Mouse (Mus musculus): ENCODE data around the gene Zfp804a. TPM values are rescaled to one million over a fixed set of nuclear protein-coding genes. Genes with fewer than 3 reads are reported as not detected.

Zfp804a gene
- polyA plus RNA-seq, 1 experiment, result not detected

GRCm38 (mm10) chr2:82080678-82081077, 27.7 kb downstream of the Zfp804a start:
- H3K4me3 ChIP-seq (ENCODE audit: insufficient read depth, low read length), result no peak overlapping the region
- TF ChIP-seq CTCF (IDR thresholded peaks at IDR 0.05; ENCODE audit: low read depth, low read length) (no peak), POLR2A (IDR thresholded peaks at IDR 0.05; ENCODE audit: borderline replicate concordance, low read depth, low read length) (no peak)

GRCm38 (mm10) chr2:82113148-82113547, 60.1 kb downstream of the Zfp804a start:
- Histone ChIP-seq H3K27ac (ENCODE audit: insufficient read depth, low read depth, low read length) (no peak overlapping the region), H3K4me3 (ENCODE audit: insufficient read depth, low read length) (no peak overlapping the region), H3K4me1 (ENCODE audit: control insufficient read depth, insufficient read depth, low read length) (no peaks in the 10 kb centered on the region)
- no peak for TF ChIP-seq CTCF (IDR thresholded peaks at IDR 0.05; ENCODE audit: low read depth, low read length)
- TF ChIP-seq POLR2A (IDR thresholded peaks at IDR 0.05; ENCODE audit: borderline replicate concordance, low read depth, low read length), result no peak

More at GRCm38 (mm10) chr2:82080678-82081077, 27.7 kb downstream of the Zfp804a start:
- Histone ChIP-seq H3K4me1 (ENCODE audit: control insufficient read depth, insufficient read depth, low read length) (no peaks in the 10 kb centered on the region), H3K27ac (ENCODE audit: insufficient read depth, low read depth, low read length) (no peak overlapping the region)

GRCm38 (mm10) chr2:82113650-82114049, 60.6 kb downstream of the Zfp804a start:
- no peak overlapping the region for H3K27ac ChIP-seq (ENCODE audit: insufficient read depth, low read depth, low read length)
- H3K4me3 ChIP-seq (ENCODE audit: insufficient read depth, low read length), result no peak overlapping the region
- no peaks in the 10 kb centered on the region for H3K4me1 ChIP-seq (ENCODE audit: control insufficient read depth, insufficient read depth, low read length)
- no peak for TF ChIP-seq POLR2A (IDR thresholded peaks at IDR 0.05; ENCODE audit: borderline replicate concordance, low read depth, low read length)
- TF ChIP-seq CTCF (IDR thresholded peaks at IDR 0.05; ENCODE audit: low read depth, low read length), result no peak

- no peaks in the 10 kb centered on the region for H3K4me1 ChIP-seq (ENCODE audit: control insufficient read depth, insufficient read depth, low read length)
- no peak overlapping the region for H3K27ac ChIP-seq (ENCODE audit: insufficient read depth, low read depth, low read length)
- TF ChIP-seq POLR2A (IDR thresholded peaks at IDR 0.05; ENCODE audit: borderline replicate concordance, low read depth, low read length) (no peak), CTCF (IDR thresholded peaks at IDR 0.05; ENCODE audit: low read depth, low read length) (no peak)
- H3K4me3 ChIP-seq (ENCODE audit: insufficient read depth, low read length), result no peak overlapping the region
Measured at GRCm38 (mm10) chr2:82119577-82119976, 66.6 kb downstream of the Zfp804a start.

GRCm38 (mm10) chr2:82178693-82179092, 125.7 kb downstream of the Zfp804a start:
- H3K4me1 ChIP-seq (ENCODE audit: control insufficient read depth, insufficient read depth, low read length), result no peaks in the 10 kb centered on the region
- no peak overlapping the region for H3K27ac ChIP-seq (ENCODE audit: insufficient read depth, low read depth, low read length)
- TF ChIP-seq CTCF (IDR thresholded peaks at IDR 0.05; ENCODE audit: low read depth, low read length) (no peak), POLR2A (IDR thresholded peaks at IDR 0.05; ENCODE audit: borderline replicate concordance, low read depth, low read length) (no peak)
- no peak overlapping the region for H3K4me3 ChIP-seq (ENCODE audit: insufficient read depth, low read length)

- Histone ChIP-seq H3K4me3 (ENCODE audit: insufficient read depth, low read length) (no peak overlapping the region), H3K4me1 (ENCODE audit: control insufficient read depth, insufficient read depth, low read length) (no peaks in the 10 kb centered on the region), H3K27ac (ENCODE audit: insufficient read depth, low read depth, low read length) (no peak overlapping the region)
- TF ChIP-seq POLR2A (IDR thresholded peaks at IDR 0.05; ENCODE audit: borderline replicate concordance, low read depth, low read length), result no peak
- TF ChIP-seq CTCF (IDR thresholded peaks at IDR 0.05; ENCODE audit: low read depth, low read length), result no peak
Measured at GRCm38 (mm10) chr2:82181010-82181409, 128.0 kb downstream of the Zfp804a start.

- Histone ChIP-seq H3K27ac (ENCODE audit: insufficient read depth, low read depth, low read length) (no peak overlapping the region), H3K4me1 (ENCODE audit: control insufficient read depth, insufficient read depth, low read length) (no peaks in the 10 kb centered on the region), H3K4me3 (ENCODE audit: insufficient read depth, low read length) (no peak overlapping the region)
- no peak for TF ChIP-seq CTCF (IDR thresholded peaks at IDR 0.05; ENCODE audit: low read depth, low read length)
- no peak for TF ChIP-seq POLR2A (IDR thresholded peaks at IDR 0.05; ENCODE audit: borderline replicate concordance, low read depth, low read length)
Measured at GRCm38 (mm10) chr2:82199901-82200300, 146.9 kb downstream of the Zfp804a start.

- H3K4me3 ChIP-seq (ENCODE audit: insufficient read depth, low read length), result no peak overlapping the region
- H3K4me1 ChIP-seq (ENCODE audit: control insufficient read depth, insufficient read depth, low read length), result no peaks in the 10 kb centered on the region
- H3K27ac ChIP-seq (ENCODE audit: insufficient read depth, low read depth, low read length), result no peak overlapping the region
- no peak for TF ChIP-seq CTCF (IDR thresholded peaks at IDR 0.05; ENCODE audit: low read depth, low read length)
- no peak for TF ChIP-seq POLR2A (IDR thresholded peaks at IDR 0.05; ENCODE audit: borderline replicate concordance, low read depth, low read length)
Measured at GRCm38 (mm10) chr2:82200616-82201015, 147.6 kb downstream of the Zfp804a start.

GRCm38 (mm10) chr2:82210605-82211004, 157.6 kb downstream of the Zfp804a start:
- TF ChIP-seq POLR2A (IDR thresholded peaks at IDR 0.05; ENCODE audit: borderline replicate concordance, low read depth, low read length) (no peak), CTCF (IDR thresholded peaks at IDR 0.05; ENCODE audit: low read depth, low read length) (no peak)
- no peaks in the 10 kb centered on the region for H3K4me1 ChIP-seq (ENCODE audit: control insufficient read depth, insufficient read depth, low read length)
- H3K4me3 ChIP-seq (ENCODE audit: insufficient read depth, low read length), result no peak overlapping the region
- H3K27ac ChIP-seq (ENCODE audit: insufficient read depth, low read depth, low read length), result no peak overlapping the region

- no peak for TF ChIP-seq CTCF (IDR thresholded peaks at IDR 0.05; ENCODE audit: low read depth, low read length)
- TF ChIP-seq POLR2A (IDR thresholded peaks at IDR 0.05; ENCODE audit: borderline replicate concordance, low read depth, low read length), result no peak
- Histone ChIP-seq H3K4me1 (ENCODE audit: control insufficient read depth, insufficient read depth, low read length) (no peaks in the 10 kb centered on the region), H3K27ac (ENCODE audit: insufficient read depth, low read depth, low read length) (no peak overlapping the region), H3K4me3 (ENCODE audit: insufficient read depth, low read length) (no peak overlapping the region)
Measured at GRCm38 (mm10) chr2:82211972-82212371, 158.9 kb downstream of the Zfp804a start.

GRCm38 (mm10) chr2:82217873-82218272, 164.9 kb downstream of the Zfp804a start:
- Histone ChIP-seq H3K4me1 (ENCODE audit: control insufficient read depth, insufficient read depth, low read length) (no peaks in the 10 kb centered on the region), H3K27ac (ENCODE audit: insufficient read depth, low read depth, low read length) (no peak overlapping the region), H3K4me3 (ENCODE audit: insufficient read depth, low read length) (no peak overlapping the region)
- no peak for TF ChIP-seq CTCF (IDR thresholded peaks at IDR 0.05; ENCODE audit: low read depth, low read length)
- no peak for TF ChIP-seq POLR2A (IDR thresholded peaks at IDR 0.05; ENCODE audit: borderline replicate concordance, low read depth, low read length)
